Mouse (Mus musculus): ENCODE results near the gene Tshz2. TPM values are rescaled to one million over a fixed set of nuclear protein-coding genes. Genes with fewer than 3 reads are reported as not detected.

Gene Tshz2
- polyA plus RNA-seq, 1 experiment from 2014 or later, result 5.4 TPM

GRCm38 (mm10) chr2:169734053-169734452 is 101.2 kb downstream of the Tshz2 start:
- no peak for DNase-seq (ENCODE audit: low spot score)
- H3K4me3 ChIP-seq (ENCODE audit: low read depth, low read length), result no peak overlapping the region
- no peak overlapping the region for H3K9ac ChIP-seq (ENCODE audit: low read depth, low read length)
- H3K4me2 ChIP-seq, result no peak overlapping the region
- H3K27ac ChIP-seq (ENCODE audit: low read depth, low read length), result no peak overlapping the region
- H3K9me3 ChIP-seq (ENCODE audit: control insufficient read depth, low read length), result no peaks in the 10 kb centered on the region
- ATAC-seq (replicated peaks; ENCODE audit: low FRiP score), result no peak
- H3K4me1 ChIP-seq (replicated peaks; ENCODE audit: control insufficient read depth, insufficient read depth, low read length), result no peaks in the 10 kb centered on the region; the same call in 1 of the 2 replicates
- WGBS, result 67% methylated on average over 7 of the region's 7 CpGs
- H3K27me3 ChIP-seq (replicated peaks; ENCODE audit: control insufficient read depth, insufficient read depth, low read length), result no peaks in the 10 kb centered on the region
- H3K36me3 ChIP-seq (ENCODE audit: control insufficient read depth, insufficient read depth, low read length), result no peaks in the 10 kb centered on the region

- no peaks in the 10 kb centered on the region for H3K9me3 ChIP-seq (ENCODE audit: control insufficient read depth, low read length)
- no peak for ATAC-seq (replicated peaks; ENCODE audit: low FRiP score)
- no peak overlapping the region for H3K4me2 ChIP-seq
- H3K9ac ChIP-seq (ENCODE audit: low read depth, low read length), result no peak overlapping the region
- H3K4me3 ChIP-seq (ENCODE audit: low read depth, low read length), result no peak overlapping the region
- no peaks in the 10 kb centered on the region for H3K27me3 ChIP-seq (replicated peaks; ENCODE audit: control insufficient read depth, insufficient read depth, low read length)
- H3K27ac ChIP-seq (ENCODE audit: low read depth, low read length), result no peak overlapping the region
- no peak for DNase-seq (ENCODE audit: low spot score)
- no peaks in the 10 kb centered on the region for H3K36me3 ChIP-seq (ENCODE audit: control insufficient read depth, insufficient read depth, low read length)
- H3K4me1 ChIP-seq (replicated peaks; ENCODE audit: control insufficient read depth, insufficient read depth, low read length), result no peaks in the 10 kb centered on the region
- WGBS, result 82% methylated on average over 26 of the region's 26 CpGs
These were observed 102.9 kb downstream of the Tshz2 start for GRCm38 (mm10) chr2:169735475-169736406.

GRCm38 (mm10) chr2:169740996-169741395 is 108.2 kb downstream of the Tshz2 start:
- 88% methylated on average over 10 of the region's 10 CpGs for WGBS
- ATAC-seq (replicated peaks; ENCODE audit: low FRiP score) (no peak), DNase-seq (ENCODE audit: low spot score) (no peak)
- Histone ChIP-seq H3K9me3 (ENCODE audit: control insufficient read depth, low read length) (no peaks in the 10 kb centered on the region), H3K4me1 (replicated peaks; ENCODE audit: control insufficient read depth, insufficient read depth, low read length) (0 out of 2 replicates have a peak, but pooled peaks cover 4% of the 10 kb centered on the region), H3K4me2 (no peak overlapping the region), H3K27me3 (replicated peaks; ENCODE audit: control insufficient read depth, insufficient read depth, low read length) (no peaks in the 10 kb centered on the region), H3K4me3 (ENCODE audit: low read depth, low read length) (no peak overlapping the region), H3K36me3 (ENCODE audit: control insufficient read depth, insufficient read depth, low read length) (no peaks in the 10 kb centered on the region), H3K9ac (ENCODE audit: low read depth, low read length) (no peak overlapping the region), H3K27ac (ENCODE audit: low read depth, low read length) (no peak overlapping the region)

- no peak overlapping the region for H3K27ac ChIP-seq (ENCODE audit: low read depth, low read length)
- 0 out of 2 replicates have a peak, but pooled peaks cover 3% of the 10 kb centered on the region for H3K9me3 ChIP-seq (ENCODE audit: control insufficient read depth, low read length)
- no peak overlapping the region for H3K4me2 ChIP-seq
- DNase-seq (ENCODE audit: low spot score) (no peak), ATAC-seq (replicated peaks; ENCODE audit: low FRiP score) (no peak)
- no peak overlapping the region for H3K9ac ChIP-seq (ENCODE audit: low read depth, low read length)
- no peaks in the 10 kb centered on the region for H3K36me3 ChIP-seq (ENCODE audit: control insufficient read depth, insufficient read depth, low read length)
- peaks cover 4% of the 10 kb centered on the region; the same call in 1 of the 2 replicates for H3K4me1 ChIP-seq (replicated peaks; ENCODE audit: control insufficient read depth, insufficient read depth, low read length)
- H3K4me3 ChIP-seq (ENCODE audit: low read depth, low read length), result no peak overlapping the region
- H3K27me3 ChIP-seq (replicated peaks; ENCODE audit: control insufficient read depth, insufficient read depth, low read length), result no peaks in the 10 kb centered on the region
- WGBS, result 64% methylated on average over 2 of the region's 2 CpGs
These were observed 110.0 kb downstream of the Tshz2 start for GRCm38 (mm10) chr2:169742791-169743190.

- no peak for DNase-seq (ENCODE audit: low spot score)
These were observed 110.5 kb downstream of the Tshz2 start for GRCm38 (mm10) chr2:169743294-169743693.

GRCm38 (mm10) chr2:169743910-169744309 is 111.1 kb downstream of the Tshz2 start:
- DNase-seq (ENCODE audit: low spot score) (no peak), ATAC-seq (replicated peaks; ENCODE audit: low FRiP score) (no peak)
- 0 out of 2 replicates have a peak, but pooled peaks cover 3% of the 10 kb centered on the region for H3K9me3 ChIP-seq (ENCODE audit: control insufficient read depth, low read length)
- no peaks in the 10 kb centered on the region for H3K36me3 ChIP-seq (ENCODE audit: control insufficient read depth, insufficient read depth, low read length)
- H3K27me3 ChIP-seq (replicated peaks; ENCODE audit: control insufficient read depth, insufficient read depth, low read length), result no peaks in the 10 kb centered on the region
- peaks cover 4% of the 10 kb centered on the region; the same call in 1 of the 2 replicates for H3K4me1 ChIP-seq (replicated peaks; ENCODE audit: control insufficient read depth, insufficient read depth, low read length)
- H3K4me2 ChIP-seq, result no peak overlapping the region
- no peak overlapping the region for H3K4me3 ChIP-seq (ENCODE audit: low read depth, low read length)
- no peak overlapping the region for H3K27ac ChIP-seq (ENCODE audit: low read depth, low read length)
- no peak overlapping the region for H3K9ac ChIP-seq (ENCODE audit: low read depth, low read length)
- WGBS, result 59% methylated on average over 4 of the region's 4 CpGs

More at GRCm38 (mm10) chr2:169743294-169743693, 110.5 kb downstream of the Tshz2 start:
- H3K4me2 ChIP-seq, result no peak overlapping the region
- H3K4me1 ChIP-seq (replicated peaks; ENCODE audit: control insufficient read depth, insufficient read depth, low read length), result peaks cover 4% of the 10 kb centered on the region; the same call in 1 of the 2 replicates
- H3K36me3 ChIP-seq (ENCODE audit: control insufficient read depth, insufficient read depth, low read length), result no peaks in the 10 kb centered on the region
- H3K4me3 ChIP-seq (ENCODE audit: low read depth, low read length), result no peak overlapping the region
- H3K27ac ChIP-seq (ENCODE audit: low read depth, low read length), result no peak overlapping the region
- no peak for ATAC-seq (replicated peaks; ENCODE audit: low FRiP score)
- H3K27me3 ChIP-seq (replicated peaks; ENCODE audit: control insufficient read depth, insufficient read depth, low read length), result no peaks in the 10 kb centered on the region
- 0 out of 2 replicates have a peak, but pooled peaks cover 3% of the 10 kb centered on the region for H3K9me3 ChIP-seq (ENCODE audit: control insufficient read depth, low read length)
- WGBS, result 78% methylated on average over 6 of the region's 6 CpGs
- no peak overlapping the region for H3K9ac ChIP-seq (ENCODE audit: low read depth, low read length)

- peak; percentile 83 for ATAC-seq (replicated peaks; ENCODE audit: low FRiP score)
- Histone ChIP-seq H3K4me3 (ENCODE audit: low read depth, low read length) (no peak overlapping the region), H3K9me3 (ENCODE audit: control insufficient read depth, low read length) (0 out of 2 replicates have a peak, but pooled peaks cover 3% of the 10 kb centered on the region), H3K4me1 (replicated peaks; ENCODE audit: control insufficient read depth, insufficient read depth, low read length) (peaks cover 9% of the 10 kb centered on the region), H3K36me3 (ENCODE audit: control insufficient read depth, insufficient read depth, low read length) (no peaks in the 10 kb centered on the region), H3K27me3 (replicated peaks; ENCODE audit: control insufficient read depth, insufficient read depth, low read length) (no peaks in the 10 kb centered on the region), H3K4me2 (no peak overlapping the region), H3K27ac (ENCODE audit: low read depth, low read length) (no peak overlapping the region), H3K9ac (ENCODE audit: low read depth, low read length) (no peak overlapping the region)
- DNase-seq (ENCODE audit: low spot score), result no peak
- 55% methylated on average over 7 of the region's 7 CpGs for WGBS
These were observed 114.4 kb downstream of the Tshz2 start for GRCm38 (mm10) chr2:169747114-169747642.

- WGBS, result 73% methylated on average over 16 of the region's 16 CpGs
- no peak overlapping the region for H3K4me2 ChIP-seq
- no peak overlapping the region for H3K9ac ChIP-seq (ENCODE audit: low read depth, low read length)
- no peak overlapping the region for H3K4me3 ChIP-seq (ENCODE audit: low read depth, low read length)
- H3K27me3 ChIP-seq (replicated peaks; ENCODE audit: control insufficient read depth, insufficient read depth, low read length), result no peaks in the 10 kb centered on the region
- H3K9me3 ChIP-seq (ENCODE audit: control insufficient read depth, low read length), result 0 out of 2 replicates have a peak, but pooled peaks cover 3% of the 10 kb centered on the region
- ATAC-seq (replicated peaks; ENCODE audit: low FRiP score), result no peak
- no peak for DNase-seq (ENCODE audit: low spot score)
- H3K27ac ChIP-seq (ENCODE audit: low read depth, low read length), result no peak overlapping the region
- H3K4me1 ChIP-seq (replicated peaks; ENCODE audit: control insufficient read depth, insufficient read depth, low read length), result peaks cover 5% of the 10 kb centered on the region
- H3K36me3 ChIP-seq (ENCODE audit: control insufficient read depth, insufficient read depth, low read length), result no peaks in the 10 kb centered on the region
These were observed 116.6 kb downstream of the Tshz2 start for GRCm38 (mm10) chr2:169749331-169749945.
